Mouse (Mus musculus) liver, embryonic 18 days (tissue): Measurements from ENCODE around the gene Rap1gap. TPM values are rescaled to one million over a fixed set of nuclear protein-coding genes. Genes with fewer than 3 reads are reported as not detected.

Source experiments
- polyA plus RNA-seq: library from polyadenylated mRNA; depleted of rRNA; stranded (reverse); fragments of >200 nt; gene quantifications from 2 replicates; pipeline ENCODE4 v1.2.3, GENCODE M21; 2012; rRNA removed

Rap1gap gene
- polyA plus RNA-seq = 10.9 and 11.8 TPM in 2 replicates

GRCm38 (mm10) chr4:137664433-137664979 is at the start of gene Rap1gap:
TSS of gene Rap1gap (plus strand) at chr4:137664726.

Other genes with a start within 250 kb of the Rap1gap start
- 0.17 and 3.0 TPM in 2 replicates for gene Cela3b, start 234.2 kb upstream of the Rap1gap start, polyA plus RNA-seq
- not detected in 2 replicates for gene 1700013G24Rik, start 211.4 kb upstream of the Rap1gap start, polyA plus RNA-seq
- 3.8 and 4.1 TPM in 2 replicates for gene Hspg2, start 196.0 kb upstream of the Rap1gap start, polyA plus RNA-seq
- gene Ldlrad2, start 90.2 kb upstream of the Rap1gap start, polyA plus RNA-seq = not detected in 2 replicates
- gene Usp48, start 71.0 kb upstream of the Rap1gap start, polyA plus RNA-seq = 30.5 and 34.2 TPM in 2 replicates
- gene Alpl, start 131.7 kb downstream of the Rap1gap start, polyA plus RNA-seq = 11.1 and 12.8 TPM in 2 replicates
- 9.7 and 14.0 TPM in 2 replicates for gene Ece1, start 197.5 kb downstream of the Rap1gap start, polyA plus RNA-seq